Mouse (Mus musculus): ENCODE data around the gene Coa6.
"Not testable (repeated sequence)": the region's sequence is repeated elsewhere in the genome, so short reads cannot be mapped to it uniquely, and the experiment has no call there.

Coa6 gene

GRCm38 (mm10) chr8:126422174-126422919 lies at the start of gene Coa6:
TSS of gene Coa6 (plus strand) at chr8:126422515.
- in situ Hi-C loops (cut with MboI, MseI), result loop anchor here in 1 of 2 experiments (5.0 kb wide), 1 partner anchor 55 kb away; the partner anchor contains the start of gene Tarbp1

GRCm38 (mm10) chr8:126379580-126379979 lies 42.7 kb upstream of the Coa6 start:
- in situ Hi-C loops (cut with MboI, MseI), result no loop called here

- in situ Hi-C loops (cut with MboI, MseI), result no loop called here
Observed at GRCm38 (mm10) chr8:126380141-126380540, 42.2 kb upstream of the Coa6 start.

GRCm38 (mm10) chr8:126381299-126381698 lies 41.0 kb upstream of the Coa6 start:
- in situ Hi-C loops (cut with MboI, MseI), result no loop called here

GRCm38 (mm10) chr8:126382216-126382615 lies 40.1 kb upstream of the Coa6 start:
- in situ Hi-C loops (cut with MboI, MseI), result no loop called here

GRCm38 (mm10) chr8:126382749-126383148 lies 39.6 kb upstream of the Coa6 start:
- in situ Hi-C loops (cut with MboI, MseI), result no loop called here

GRCm38 (mm10) chr8:126387566-126387965 lies 34.7 kb upstream of the Coa6 start:
- in situ Hi-C loops (cut with MboI, MseI), result no loop called here

GRCm38 (mm10) chr8:126391541-126391940 lies 30.8 kb upstream of the Coa6 start:
- in situ Hi-C loops (cut with MboI, MseI), result no loop called here

GRCm38 (mm10) chr8:126395386-126395785 lies 26.9 kb upstream of the Coa6 start:
- in situ Hi-C loops (cut with MboI, MseI), result loop anchor here in 1 of 2 experiments (5.0 kb wide), 1 partner anchor 93 kb away; no protein-coding TSS in a partner anchor

- in situ Hi-C loops (cut with MboI, MseI), result loop anchor here in 1 of 2 experiments (5.0 kb wide), 1 partner anchor 94 kb away; no protein-coding TSS in a partner anchor
Observed at GRCm38 (mm10) chr8:126395917-126396316, 26.4 kb upstream of the Coa6 start.

GRCm38 (mm10) chr8:126398349-126398748 lies 24.0 kb upstream of the Coa6 start:
- in situ Hi-C loops (cut with MboI, MseI), result loop anchor here in 1 of 2 experiments (5.0 kb wide), 1 partner anchor 96 kb away; no protein-coding TSS in a partner anchor

GRCm38 (mm10) chr8:126404550-126404949 lies 17.8 kb upstream of the Coa6 start:
- in situ Hi-C loops (cut with MboI, MseI), result not testable (repeated sequence)

GRCm38 (mm10) chr8:126405030-126405429 lies 17.3 kb upstream of the Coa6 start:
- in situ Hi-C loops (cut with MboI, MseI), result no loop called here

GRCm38 (mm10) chr8:126420834-126421233 lies 1.5 kb upstream of the Coa6 start:
- in situ Hi-C loops (cut with MboI, MseI), result loop anchor here in 1 of 2 experiments (5.0 kb wide), 1 partner anchor 56 kb away; the partner anchor contains the start of gene Tarbp1

- in situ Hi-C loops (cut with MboI, MseI), result loop anchor here in 1 of 2 experiments (5.0 kb wide), 1 partner anchor 54 kb away; the partner anchor contains the start of gene Tarbp1
Observed at GRCm38 (mm10) chr8:126422920-126423300, 595 bp downstream of the Coa6 start.

GRCm38 (mm10) chr8:126424163-126424562 lies 1.8 kb downstream of the Coa6 start:
- in situ Hi-C loops (cut with MboI, MseI), result loop anchor here in 1 of 2 experiments (5.0 kb wide), 1 partner anchor 53 kb away; the partner anchor contains the start of gene Tarbp1

GRCm38 (mm10) chr8:126424946-126425345 lies 2.6 kb downstream of the Coa6 start:
- in situ Hi-C loops (cut with MboI, MseI), result loop anchor here in 1 of 2 experiments (5.0 to 25.0 kb wide), 2 partner anchors 52 to 1538 kb away; partner anchors contain the start of genes Exoc8, Sprtn and Tarbp1

- in situ Hi-C loops (cut with MboI, MseI), result loop anchor here in 1 of 2 experiments (25.0 kb wide), 1 partner anchor 1542 kb away; the partner anchor contains the start of genes Exoc8 and Sprtn
Observed at GRCm38 (mm10) chr8:126429635-126430034, 7.3 kb downstream of the Coa6 start.

GRCm38 (mm10) chr8:126433827-126434226 lies 11.5 kb downstream of the Coa6 start:
- in situ Hi-C loops (cut with MboI, MseI), result loop anchor here in 1 of 2 experiments (25.0 kb wide), 1 partner anchor 1547 kb away; the partner anchor contains the start of genes Exoc8 and Sprtn

GRCm38 (mm10) chr8:126438937-126439336 lies 16.6 kb downstream of the Coa6 start:
- in situ Hi-C loops (cut with MboI, MseI), result loop anchor here in 1 of 2 experiments (25.0 kb wide), 1 partner anchor 1552 kb away; the partner anchor contains the start of genes Exoc8 and Sprtn

- in situ Hi-C loops (cut with MboI, MseI), result loop anchor here in 1 of 2 experiments (25.0 kb wide), 1 partner anchor 1961 kb away; no protein-coding TSS in a partner anchor
Observed at GRCm38 (mm10) chr8:126451158-126451557, 28.8 kb downstream of the Coa6 start.

GRCm38 (mm10) chr8:126455383-126455782 lies 33.1 kb downstream of the Coa6 start:
- in situ Hi-C loops (cut with MboI, MseI), result loop anchor here in 1 of 2 experiments (25.0 kb wide), 1 partner anchor 1957 kb away; no protein-coding TSS in a partner anchor

Data from T-helper 17 cell (primary cell).